9 mouse cellular contexts compared by ENCODE assay signal in genomic region chr2:118744621-118745020, GRCm38 (mm10). TPM values are rescaled to one million over a fixed set of nuclear protein-coding genes. Genes with fewer than 3 reads are reported as not detected.
DNase-seq lines count a peak whose midpoint lies in the region; ATAC-seq and TF ChIP-seq lines count a peak whose summit lies in the region.
"Had no signal": no experiment of that assay in that cellular context is flagged by ENCODE, and none has a peak within 500 bp of the region (broad histone marks: within the 10 kb centered on the region; RNA-seq: fewer than 3 reads in every experiment).

No protein-coding gene starts in this region.

- WGBS in kidney, embryonic 15.5 days = 7% methylated on average over 7 of the region's 7 CpGs
- WGBS in forebrain, embryonic 10.5 days = 4% methylated on average over 7 of the region's 7 CpGs
- WGBS in hindbrain, postnatal 0 days = 15% methylated on average over 7 of the region's 7 CpGs
- 11% methylated on average over 7 of the region's 7 CpGs for WGBS in midbrain, embryonic 15.5 days

- no peak overlapping the region for H3K27ac ChIP-seq in kidney, embryonic 15.5 days
- H3K27ac ChIP-seq in forebrain, embryonic 10.5 days = no peak overlapping the region
- H3K27ac ChIP-seq in hindbrain, postnatal 0 days = no peak overlapping the region
- no peak overlapping the region for H3K27ac ChIP-seq in midbrain, embryonic 15.5 days

- no peak overlapping the region for H3K9ac ChIP-seq in kidney, embryonic 15.5 days
- H3K9ac ChIP-seq in hindbrain, postnatal 0 days (replicated peaks; ENCODE audit: low read length) = no peak overlapping the region
- no peak overlapping the region for H3K9ac ChIP-seq in midbrain, embryonic 15.5 days

- no peaks in the 10 kb centered on the region for H3K9me3 ChIP-seq in kidney, embryonic 15.5 days (replicated peaks)
- no peaks in the 10 kb centered on the region for H3K9me3 ChIP-seq in forebrain, embryonic 10.5 days
- no peaks in the 10 kb centered on the region for H3K9me3 ChIP-seq in hindbrain, postnatal 0 days (ENCODE audit: low read length)
- H3K9me3 ChIP-seq in midbrain, embryonic 15.5 days = no peaks in the 10 kb centered on the region

- no peak for TF ChIP-seq CTCF in hindbrain, postnatal 0 days (IDR thresholded peaks at IDR 0.05; ENCODE audit: low read depth)

- peaks cover 10% of the 10 kb centered on the region; the same call in 1 of the 2 replicates for H3K36me3 ChIP-seq in kidney, embryonic 15.5 days
- H3K36me3 ChIP-seq in forebrain, embryonic 10.5 days (replicated peaks) = peaks cover 10% of the 10 kb centered on the region; the same call in 1 of the 2 replicates
- H3K36me3 ChIP-seq in hindbrain, postnatal 0 days (ENCODE audit: insufficient read depth, low read length) = no peaks in the 10 kb centered on the region
- H3K36me3 ChIP-seq in midbrain, embryonic 15.5 days (replicated peaks) = no peaks in the 10 kb centered on the region

- H3K4me1 ChIP-seq in kidney, embryonic 15.5 days = peaks cover 34% of the 10 kb centered on the region
- H3K4me1 ChIP-seq in forebrain, embryonic 10.5 days = peaks cover 50% of the 10 kb centered on the region
- peaks cover 16% of the 10 kb centered on the region for H3K4me1 ChIP-seq in hindbrain, postnatal 0 days (ENCODE audit: insufficient read depth, low read length)
- peaks cover 44% of the 10 kb centered on the region for H3K4me1 ChIP-seq in midbrain, embryonic 15.5 days

- no peak for ATAC-seq in kidney, embryonic 15.5 days (replicated peaks; ENCODE audit: low FRiP score)
- ATAC-seq in hindbrain, postnatal 0 days = no peak
- ATAC-seq in midbrain, embryonic 15.5 days (replicated peaks) = no peak

- H3K4me2 ChIP-seq in kidney, embryonic 15.5 days = peak overlapping the region; percentile 99
- peak overlapping the region; percentile 91; the same call in 1 of the 2 replicates for H3K4me2 ChIP-seq in hindbrain, postnatal 0 days (ENCODE audit: low read depth, low read length)
- H3K4me2 ChIP-seq in midbrain, embryonic 15.5 days = peak overlapping the region; percentile 77

- no peak for DNase-seq in kidney, postnatal 36 days
- no peak for DNase-seq in forebrain, embryonic 10.5 days (ENCODE audit: extremely low spot score, low spot score)
- no peak for DNase-seq in hindbrain, postnatal 0 days (ENCODE audit: low spot score)
- no peak for DNase-seq in spleen, postnatal 10 days (ENCODE audit: low spot score in 2 of 2)
- no peak for DNase-seq in B cell, adult 2 months
- no peak for DNase-seq in spleen, adult 18-20 months

- H3K27me3 ChIP-seq in kidney, embryonic 15.5 days = peaks cover 54% of the 10 kb centered on the region
- peaks cover 64% of the 10 kb centered on the region for H3K27me3 ChIP-seq in forebrain, embryonic 10.5 days (ENCODE audit: poor library complexity, severe bottlenecking)
- no peaks in the 10 kb centered on the region for H3K27me3 ChIP-seq in hindbrain, postnatal 0 days (ENCODE audit: insufficient read depth, low read length)
- H3K27me3 ChIP-seq in midbrain, embryonic 15.5 days (replicated peaks) = peaks cover 8% of the 10 kb centered on the region; the same call in 1 of the 2 replicates

- H3K4me3 ChIP-seq in kidney, embryonic 15.5 days (replicated peaks) = peak overlapping the region; percentile 91; the same call in 1 of the 2 replicates
- peak overlapping the region; percentile 95 for H3K4me3 ChIP-seq in forebrain, embryonic 10.5 days
- no peak overlapping the region for H3K4me3 ChIP-seq in hindbrain, postnatal 0 days (ENCODE audit: low read length)
- H3K4me3 ChIP-seq in midbrain, embryonic 15.5 days = peak overlapping the region; percentile 94

RNA-seq across cellular contexts. Expression of gene Inafm2, which starts 0.9 kb away (rescaled TPM):
- polyA plus RNA-seq in kidney, embryonic 15.5 days (2015; fragmentation: Nextera tagmentation; extraction: Ambion mirVana) = 14.0 and 15.6 TPM in 2 replicates
- 19.8 and 21.7 TPM in 2 replicates for polyA plus RNA-seq in forebrain, embryonic 10.5 days (2016; fragmentation: Nextera tagmentation; extraction: Ambion mirVana)
- total RNA-seq in hindbrain, postnatal 0 days (2014; rRNA removed) = 19.8 and 21.1 TPM in 2 replicates
- polyA plus RNA-seq in hindbrain, postnatal 0 days (2015; fragmentation: Nextera tagmentation; extraction: Ambion mirVana) = 18.9 TPM in 2 replicates
- 20.5 and 21.6 TPM in 2 replicates for polyA plus RNA-seq in midbrain, embryonic 15.5 days (2015; fragmentation: Nextera tagmentation; extraction: Ambion mirVana)

RNA-seq across cellular contexts. Expression of gene Plcb2, which starts 16.4 kb away (rescaled TPM):
- polyA plus RNA-seq in kidney, embryonic 15.5 days (2015; fragmentation: Nextera tagmentation; extraction: Ambion mirVana) = 1.5 and 1.9 TPM in 2 replicates
- 0.38 and 0.46 TPM in 2 replicates for polyA plus RNA-seq in forebrain, embryonic 10.5 days (2016; fragmentation: Nextera tagmentation; extraction: Ambion mirVana)
- total RNA-seq in hindbrain, postnatal 0 days (2014; rRNA removed) = 1.7 and 4.5 TPM in 2 replicates
- 0.61 and 0.69 TPM in 2 replicates for polyA plus RNA-seq in hindbrain, postnatal 0 days (2015; fragmentation: Nextera tagmentation; extraction: Ambion mirVana)
- polyA plus RNA-seq in midbrain, embryonic 15.5 days (2015; fragmentation: Nextera tagmentation; extraction: Ambion mirVana) = 0.43 and 0.71 TPM in 2 replicates

RNA-seq across cellular contexts. Expression of gene Ccdc9b, which starts 17.8 kb away (rescaled TPM):
- 1.0 and 1.2 TPM in 2 replicates for polyA plus RNA-seq in kidney, embryonic 15.5 days (2015; fragmentation: Nextera tagmentation; extraction: Ambion mirVana)
- 0.53 and 0.64 TPM in 2 replicates for polyA plus RNA-seq in forebrain, embryonic 10.5 days (2016; fragmentation: Nextera tagmentation; extraction: Ambion mirVana)
- 1.4 and 3.9 TPM in 2 replicates for total RNA-seq in hindbrain, postnatal 0 days (2014; rRNA removed)
- polyA plus RNA-seq in hindbrain, postnatal 0 days (2015; fragmentation: Nextera tagmentation; extraction: Ambion mirVana) = 0.70 and 0.84 TPM in 2 replicates
- polyA plus RNA-seq in midbrain, embryonic 15.5 days (2015; fragmentation: Nextera tagmentation; extraction: Ambion mirVana) = 1.3 and 2.1 TPM in 2 replicates

RNA-seq across cellular contexts. Expression of gene Phgr1, which starts 27.9 kb away (rescaled TPM):
- 1.1 TPM in 1 of 2 replicates, not detected in the other for polyA plus RNA-seq in kidney, embryonic 15.5 days (2015; fragmentation: Nextera tagmentation; extraction: Ambion mirVana)
- polyA plus RNA-seq in forebrain, embryonic 10.5 days (2016; fragmentation: Nextera tagmentation; extraction: Ambion mirVana) = not detected in 2 replicates
- not detected in 2 replicates for total RNA-seq in hindbrain, postnatal 0 days (2014; rRNA removed)
- polyA plus RNA-seq in hindbrain, postnatal 0 days (2015; fragmentation: Nextera tagmentation; extraction: Ambion mirVana) = not detected in 2 replicates
- not detected in 2 replicates for polyA plus RNA-seq in midbrain, embryonic 15.5 days (2015; fragmentation: Nextera tagmentation; extraction: Ambion mirVana)
- total RNA-seq: left cerebral cortex, adult 18-20 months had no signal

RNA-seq across cellular contexts. Expression of gene Disp2, which starts 34.9 kb away (rescaled TPM):
- polyA plus RNA-seq in kidney, embryonic 15.5 days (2015; fragmentation: Nextera tagmentation; extraction: Ambion mirVana) = 0.40 and 2.1 TPM in 2 replicates
- 1.0 and 1.2 TPM in 2 replicates for polyA plus RNA-seq in forebrain, embryonic 10.5 days (2016; fragmentation: Nextera tagmentation; extraction: Ambion mirVana)
- total RNA-seq in hindbrain, postnatal 0 days (2014; rRNA removed) = 175 and 188 TPM in 2 replicates
- polyA plus RNA-seq in hindbrain, postnatal 0 days (2015; fragmentation: Nextera tagmentation; extraction: Ambion mirVana) = 56.4 and 70.4 TPM in 2 replicates
- polyA plus RNA-seq in midbrain, embryonic 15.5 days (2015; fragmentation: Nextera tagmentation; extraction: Ambion mirVana) = 65.5 and 75.2 TPM in 2 replicates
